Mouse (Mus musculus) kidney, postnatal 0 days (tissue): ENCODE measurements around the gene 4430402I18Rik. TPM values are rescaled to one million over a fixed set of nuclear protein-coding genes. Genes with fewer than 3 reads are reported as not detected.

Experiments used
- ATAC-seq: fragments of 200-750 bp; cut with Nextera tagmentation; replicated peaks from 2 replicates; pipeline ENCODE4 v1.8.0; 2017; ENCODE audit warnings: low read depth, moderate number of reproducible peaks, moderate TSS enrichment, moderate library complexity; ENCODE audit not compliant: low FRiP score
- DNase-seq: peaks from one replicate; pipeline ENCODE4 v3.0.0-alpha.2; 2016; ENCODE audit warnings: low spot score
- H3K27ac ChIP-seq: fragments of 300-500 bp; sonication (generic); 2 replicates; pipeline ENCODE4 v1.5.1; 2014; ENCODE audit warnings: mild to moderate bottlenecking
- H3K27me3 ChIP-seq: fragments of 300-500 bp; sonication (generic); 2 replicates; pipeline ENCODE4 v1.6.1; 2014; ENCODE audit warnings: low read length, mixed read lengths; ENCODE audit not compliant: insufficient read depth
- H3K36me3 ChIP-seq: fragments of 300-500 bp; sonication (generic); 2 replicates; pipeline ENCODE4 v1.6.1; 2014; ENCODE audit warnings: low read length, mixed read lengths; ENCODE audit not compliant: insufficient read depth
- H3K4me1 ChIP-seq: fragments of 300-500 bp; sonication (generic); replicated peaks from 2 replicates; pipeline ENCODE4 v1.6.1; 2014; ENCODE audit warnings: antibody characterized with exemption, low read length, mixed read lengths; ENCODE audit not compliant: insufficient read depth
- H3K4me2 ChIP-seq: fragments of 300-500 bp; sonication (generic); 2 replicates; pipeline ENCODE4 v1.6.1; 2014; ENCODE audit warnings: mild to moderate bottlenecking, low read length, moderate library complexity, mixed read lengths
- H3K4me3 ChIP-seq: fragments of 300-500 bp; sonication (generic); replicated peaks from 2 replicates; pipeline ENCODE4 v1.5.1; 2014; ENCODE audit warnings: low read depth, low read length
- H3K9ac ChIP-seq: fragments of 300-500 bp; sonication (generic); 2 replicates; pipeline ENCODE4 v1.6.1; 2014; ENCODE audit warnings: low read depth, low read length
- H3K9me3 ChIP-seq: fragments of 300-500 bp; sonication (generic); replicated peaks from 2 replicates; pipeline ENCODE4 v1.6.1; 2016; ENCODE audit warnings: low read length, inconsistent platforms, mixed read lengths
- CTCF ChIP-seq: IDR thresholded peaks from 2 replicates; pipeline ENCODE4 v1.5.1; 2016; ENCODE audit warnings: antibody characterized with exemption, low read depth, mild to moderate bottlenecking, moderate library complexity
- WGBS: fragments of 180-500 bp; shearing (Covaris S2); extraction: QIAGEN DNeasy Blood & Tissue Kit; methylation state at CpG from one replicate; pipeline ENCODE4 v1.1.7; 2014; 5-methylcytosine and 5-hydroxymethylcytosine counted together
- polyA plus RNA-seq: library from polyadenylated mRNA; unstranded; fragments of >200 nt; fragmentation: Nextera tagmentation; extraction: Ambion mirVana; gene quantifications from 2 replicates; pipeline ENCODE4 v1.2.1, GENCODE M21; 2015

The 4430402I18Rik gene
- polyA plus RNA-seq, 1 experiment from 2014 or later: 9.0 TPM

DNA sequence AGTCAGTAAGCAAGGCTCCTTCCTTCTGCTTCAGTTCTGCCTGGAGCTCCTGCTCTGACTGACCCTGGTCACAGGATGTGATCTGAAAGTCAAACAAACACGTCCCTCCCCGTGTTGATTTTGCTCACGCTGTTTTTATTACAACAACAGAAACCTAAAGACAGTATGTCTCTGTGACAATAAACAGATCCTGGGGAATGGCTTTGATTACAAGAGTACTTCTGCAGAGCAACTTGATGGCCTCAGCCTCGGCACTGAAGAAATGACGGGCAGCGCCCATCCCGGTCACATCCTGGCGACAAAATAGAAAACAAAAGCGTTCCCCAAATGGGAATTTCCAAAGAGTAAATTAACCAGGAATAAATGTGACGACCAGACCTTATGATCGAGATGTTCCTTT lies 2.7 kb upstream of the 4430402I18Rik start:
- WGBS: 41% methylated on average over 11 of the region's 11 CpGs
- H3K27ac ChIP-seq: no peak overlapping the region
- no peaks in the 10 kb centered on the region for H3K9me3 ChIP-seq
- H3K36me3 ChIP-seq: no peaks in the 10 kb centered on the region
- no peak for ATAC-seq
- H3K4me2 ChIP-seq: no peak overlapping the region
- no peak for DNase-seq
- TF ChIP-seq CTCF: no peak
- H3K4me1 ChIP-seq: no peaks in the 10 kb centered on the region; the same call in 1 of the 2 replicates
- no peaks in the 10 kb centered on the region for H3K27me3 ChIP-seq
- H3K4me3 ChIP-seq: no peak overlapping the region
- H3K9ac ChIP-seq: no peak overlapping the region

DNA sequence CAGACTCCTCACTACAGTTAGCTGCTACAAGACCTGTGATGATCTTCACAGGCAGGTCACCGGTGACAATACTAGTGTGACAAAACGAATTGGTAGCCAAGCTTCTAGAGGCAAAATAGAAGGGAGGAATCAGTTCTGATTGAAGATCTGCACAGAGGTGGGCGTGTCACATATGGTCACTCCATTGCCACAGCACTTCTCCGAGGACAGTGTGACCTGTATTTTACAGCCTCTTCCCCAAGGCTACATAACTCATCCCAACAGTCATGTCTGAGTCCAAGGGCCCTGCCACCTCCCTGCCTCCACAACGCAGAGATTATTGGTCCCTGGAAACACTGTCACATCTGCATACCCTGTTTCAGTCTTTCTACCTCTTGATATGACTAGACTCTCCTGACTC lies 1.6 kb upstream of the 4430402I18Rik start:
- H3K36me3 ChIP-seq: no peaks in the 10 kb centered on the region
- ATAC-seq (no peak), DNase-seq (no peak)
- TF ChIP-seq CTCF: no peak
- no peak overlapping the region for H3K9ac ChIP-seq
- H3K4me2 ChIP-seq: no peak overlapping the region
- 76% methylated on average over 5 of the region's 5 CpGs for WGBS
- H3K4me3 ChIP-seq: no peak overlapping the region
- H3K4me1 ChIP-seq: peaks cover 8% of the 10 kb centered on the region
- no peaks in the 10 kb centered on the region for H3K9me3 ChIP-seq
- H3K27ac ChIP-seq: no peak overlapping the region
- no peaks in the 10 kb centered on the region for H3K27me3 ChIP-seq

DNA sequence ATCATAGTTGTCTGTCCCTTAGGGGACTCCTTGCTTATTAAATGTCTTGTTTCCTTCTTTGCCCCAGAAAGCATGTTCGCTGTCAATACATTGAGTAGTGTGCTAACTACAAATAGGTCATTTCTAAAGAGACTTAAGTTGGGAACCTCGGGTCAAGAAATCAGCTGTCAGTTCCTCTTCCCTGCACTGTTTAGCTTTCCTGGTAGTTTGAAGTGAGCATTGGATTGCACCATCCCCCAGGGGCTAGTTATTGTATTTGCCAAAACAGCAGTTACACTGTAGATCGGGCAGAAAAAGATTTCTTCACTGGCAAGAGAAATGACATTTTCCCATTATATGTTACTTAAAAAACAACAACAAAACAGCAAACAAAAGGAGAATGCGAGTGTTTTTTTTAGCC lies 578 bp upstream of the 4430402I18Rik start:
- TF ChIP-seq CTCF: no peak
- H3K9ac ChIP-seq: no peak overlapping the region
- H3K27ac ChIP-seq: no peak overlapping the region
- no peaks in the 10 kb centered on the region for H3K27me3 ChIP-seq
- no peak overlapping the region for H3K4me3 ChIP-seq
- H3K9me3 ChIP-seq: no peaks in the 10 kb centered on the region
- no peak overlapping the region for H3K4me2 ChIP-seq
- WGBS: 69% methylated on average over 4 of the region's 4 CpGs
- no peaks in the 10 kb centered on the region for H3K36me3 ChIP-seq
- peaks cover 9% of the 10 kb centered on the region for H3K4me1 ChIP-seq
- ATAC-seq: no peak
- no peak for DNase-seq

GRCm38 (mm10) chr19:28964552-28964903 lies 3.1 kb downstream of the 4430402I18Rik start:
- 12% methylated on average over 16 of the region's 16 CpGs for WGBS
- Histone ChIP-seq H3K9ac (peak overlapping the region; percentile 84), H3K4me3 (peak overlapping the region; percentile 87), H3K27ac (0 out of 2 replicates have a peak overlapping the region, but pooled peaks have one; percentile 87), H3K4me2 (peak overlapping the region; percentile 91), H3K4me1 (peaks cover 9% of the 10 kb centered on the region), H3K9me3 (no peaks in the 10 kb centered on the region), H3K27me3 (no peaks in the 10 kb centered on the region), H3K36me3 (no peaks in the 10 kb centered on the region)
- no peak for DNase-seq
- TF ChIP-seq CTCF: no peak
- peak; percentile 54; the same call in 1 of the 2 replicates for ATAC-seq

DNA sequence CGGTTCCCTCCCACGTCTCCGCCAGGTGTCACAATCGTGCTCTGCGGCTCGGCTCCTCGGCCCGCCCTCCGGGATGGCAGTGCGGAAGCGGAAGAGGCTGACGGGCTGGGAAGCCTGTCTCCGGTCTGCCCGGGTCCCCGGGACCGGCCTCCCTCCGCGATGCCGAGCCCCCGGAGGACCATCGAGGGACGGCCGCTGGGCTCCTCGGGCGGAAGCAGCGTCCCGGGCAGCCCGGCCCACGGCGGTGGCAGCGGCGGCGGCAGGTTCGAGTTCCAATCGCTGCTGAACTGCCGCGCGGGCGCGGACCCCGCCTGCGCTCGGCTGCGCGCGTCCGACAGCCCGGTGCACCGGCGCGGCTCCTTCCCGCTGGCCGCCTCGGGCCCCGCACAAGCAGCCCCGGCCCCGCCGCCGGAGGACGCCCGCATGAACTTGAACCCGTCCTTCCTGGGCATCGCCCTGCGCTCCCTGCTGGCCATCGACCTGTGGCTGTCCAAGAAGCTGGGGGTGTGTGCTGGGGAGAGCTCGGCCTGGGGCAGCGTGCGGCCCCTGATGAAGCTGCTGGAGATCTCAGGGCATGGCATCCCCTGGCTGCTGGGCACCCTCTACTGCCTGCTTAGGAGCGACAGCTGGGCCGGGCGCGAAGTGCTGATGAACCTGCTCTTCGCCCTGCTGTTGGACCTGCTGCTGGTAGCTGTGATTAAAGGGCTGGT lies 3.6 kb downstream of the 4430402I18Rik start, which contains the start of gene Plpp6:
Plpp6 (plus strand) TSS at position 112 of the 710 bp plus-strand sequence.
- under 1% methylated on average over 73 of the region's 73 CpGs for WGBS
- Histone ChIP-seq H3K27ac (peak within 1 kb of the TSS; percentile 87), H3K36me3 (no peaks in the 10 kb centered on the region), H3K9ac (peak within 1 kb of the TSS; percentile 84), H3K4me2 (peak within 1 kb of the TSS; percentile 91), H3K4me3 (peak within 1 kb of the TSS; percentile 87), H3K27me3 (no peaks in the 10 kb centered on the region), H3K4me1 (peaks cover 9% of the 10 kb centered on the region), H3K9me3 (no peaks in the 10 kb centered on the region)
- peak; percentile 82 for ATAC-seq
- DNase-seq: peak; percentile 86
- TF ChIP-seq CTCF: peak; percentile 65

GRCm38 (mm10) chr19:28963513-28963841 lies 4.1 kb downstream of the 4430402I18Rik start:
- no peak for TF ChIP-seq CTCF
- no peaks in the 10 kb centered on the region for H3K9me3 ChIP-seq
- ATAC-seq: no peak
- peak overlapping the region; percentile 87 for H3K4me3 ChIP-seq
- H3K4me1 ChIP-seq: peaks cover 9% of the 10 kb centered on the region
- H3K27ac ChIP-seq: peak overlapping the region; percentile 87
- 0% methylated on average over 4 of the region's 4 CpGs for WGBS
- H3K9ac ChIP-seq: peak overlapping the region; percentile 84
- no peaks in the 10 kb centered on the region for H3K36me3 ChIP-seq
- peak overlapping the region; percentile 91 for H3K4me2 ChIP-seq
- no peak for DNase-seq
- H3K27me3 ChIP-seq: no peaks in the 10 kb centered on the region
